Mouse (Mus musculus): ENCODE data around the gene Gm10188. TPM values are rescaled to one million over a fixed set of nuclear protein-coding genes. Genes with fewer than 3 reads are reported as not detected.

The Gm10188 gene
- polyA plus RNA-seq, 1 experiment from 2014 or later, result not detected

GRCm38 (mm10) chr1:132261058-132261457 lies 31.5 kb upstream of the Gm10188 start:
- Histone ChIP-seq H3K4me1 (replicated peaks) (no peaks in the 10 kb centered on the region), H3K36me3 (no peaks in the 10 kb centered on the region)

GRCm38 (mm10) chr1:132260331-132260730 lies 30.8 kb upstream of the Gm10188 start:
- Histone ChIP-seq H3K9ac (no peak overlapping the region), H3K9me3 (replicated peaks) (no peaks in the 10 kb centered on the region; the same call in 1 of the 2 replicates), H3K27me3 (no peaks in the 10 kb centered on the region), H3K4me1 (replicated peaks) (no peaks in the 10 kb centered on the region), H3K4me2 (no peak overlapping the region), H3K4me3 (no peak overlapping the region), H3K36me3 (no peaks in the 10 kb centered on the region), H3K27ac (no peak overlapping the region)
- 76% methylated on average over 1 of the region's 1 CpGs for WGBS
- ATAC-seq (replicated peaks; ENCODE audit: insufficient number of reproducible peaks, insufficient read depth, low FRiP score, low read depth), result no peak

More at GRCm38 (mm10) chr1:132261058-132261457, 31.5 kb upstream of the Gm10188 start:
- no peak overlapping the region for H3K9ac ChIP-seq
- H3K27ac ChIP-seq, result no peak overlapping the region
- H3K9me3 ChIP-seq (replicated peaks), result no peaks in the 10 kb centered on the region; the same call in 1 of the 2 replicates
- WGBS, result 63% methylated on average over 5 of the region's 5 CpGs
- H3K4me3 ChIP-seq, result no peak overlapping the region
- no peaks in the 10 kb centered on the region for H3K27me3 ChIP-seq
- ATAC-seq (replicated peaks; ENCODE audit: insufficient number of reproducible peaks, insufficient read depth, low FRiP score, low read depth), result no peak
- H3K4me2 ChIP-seq, result no peak overlapping the region

GRCm38 (mm10) chr1:132254467-132254866 lies 24.9 kb upstream of the Gm10188 start:
- Histone ChIP-seq H3K9me3 (replicated peaks) (no peaks in the 10 kb centered on the region; the same call in 1 of the 2 replicates), H3K27ac (no peak overlapping the region), H3K36me3 (no peaks in the 10 kb centered on the region), H3K4me2 (no peak overlapping the region), H3K4me3 (no peak overlapping the region), H3K9ac (no peak overlapping the region), H3K27me3 (no peaks in the 10 kb centered on the region), H3K4me1 (replicated peaks) (no peaks in the 10 kb centered on the region)
- no peak for ATAC-seq (replicated peaks; ENCODE audit: insufficient number of reproducible peaks, insufficient read depth, low FRiP score, low read depth)
- 76% methylated on average over 6 of the region's 6 CpGs for WGBS

- Histone ChIP-seq H3K4me3 (no peak overlapping the region), H3K4me1 (replicated peaks) (no peaks in the 10 kb centered on the region), H3K36me3 (no peaks in the 10 kb centered on the region), H3K27ac (no peak overlapping the region), H3K4me2 (no peak overlapping the region), H3K9ac (no peak overlapping the region), H3K9me3 (replicated peaks) (no peaks in the 10 kb centered on the region), H3K27me3 (no peaks in the 10 kb centered on the region)
- no peak for ATAC-seq (replicated peaks; ENCODE audit: insufficient number of reproducible peaks, insufficient read depth, low FRiP score, low read depth)
- WGBS, result 85% methylated on average over 4 of the region's 4 CpGs
Observed at GRCm38 (mm10) chr1:132246641-132247040, 17.1 kb upstream of the Gm10188 start.

- Histone ChIP-seq H3K27me3 (no peaks in the 10 kb centered on the region), H3K4me2 (no peak overlapping the region), H3K9ac (no peak overlapping the region), H3K27ac (no peak overlapping the region), H3K4me3 (no peak overlapping the region), H3K36me3 (no peaks in the 10 kb centered on the region), H3K9me3 (replicated peaks) (no peaks in the 10 kb centered on the region), H3K4me1 (replicated peaks) (no peaks in the 10 kb centered on the region)
- ATAC-seq (replicated peaks; ENCODE audit: insufficient number of reproducible peaks, insufficient read depth, low FRiP score, low read depth), result no peak
- WGBS, result 26% methylated on average over 6 of the region's 6 CpGs
Observed at GRCm38 (mm10) chr1:132246137-132246536, 16.6 kb upstream of the Gm10188 start.

GRCm38 (mm10) chr1:132245010-132245409 lies 15.4 kb upstream of the Gm10188 start:
- no peak for ATAC-seq (replicated peaks; ENCODE audit: insufficient number of reproducible peaks, insufficient read depth, low FRiP score, low read depth)
- WGBS, result 62% methylated on average over 5 of the region's 5 CpGs
- H3K36me3 ChIP-seq, result no peaks in the 10 kb centered on the region

GRCm38 (mm10) chr1:132237585-132238159 lies 8.1 kb upstream of the Gm10188 start:
- Histone ChIP-seq H3K9me3 (replicated peaks) (no peaks in the 10 kb centered on the region), H3K27me3 (peaks cover 33% of the 10 kb centered on the region), H3K9ac (no peak overlapping the region), H3K4me1 (replicated peaks) (no peaks in the 10 kb centered on the region), H3K4me3 (no peak overlapping the region), H3K4me2 (no peak overlapping the region), H3K27ac (no peak overlapping the region), H3K36me3 (no peaks in the 10 kb centered on the region)
- no peak for ATAC-seq (replicated peaks; ENCODE audit: insufficient number of reproducible peaks, insufficient read depth, low FRiP score, low read depth)
- WGBS, result 18% methylated on average over 6 of the region's 6 CpGs

More at GRCm38 (mm10) chr1:132245010-132245409, 15.4 kb upstream of the Gm10188 start:
- Histone ChIP-seq H3K9me3 (replicated peaks) (no peaks in the 10 kb centered on the region), H3K4me3 (no peak overlapping the region), H3K4me2 (no peak overlapping the region), H3K27me3 (no peaks in the 10 kb centered on the region; the same call in 1 of the 2 replicates), H3K4me1 (replicated peaks) (no peaks in the 10 kb centered on the region), H3K9ac (no peak overlapping the region), H3K27ac (no peak overlapping the region)

- H3K27ac ChIP-seq, result no peak overlapping the region
- H3K4me2 ChIP-seq, result no peak overlapping the region
- H3K4me1 ChIP-seq (replicated peaks), result no peaks in the 10 kb centered on the region
- no peak overlapping the region for H3K4me3 ChIP-seq
- H3K9me3 ChIP-seq (replicated peaks), result no peaks in the 10 kb centered on the region
- WGBS, result 58% methylated on average over 9 of the region's 9 CpGs
- no peak for ATAC-seq (replicated peaks; ENCODE audit: insufficient number of reproducible peaks, insufficient read depth, low FRiP score, low read depth)
- H3K27me3 ChIP-seq, result peaks cover 35% of the 10 kb centered on the region
- H3K36me3 ChIP-seq, result no peaks in the 10 kb centered on the region
- H3K9ac ChIP-seq, result no peak overlapping the region
Observed at GRCm38 (mm10) chr1:132234757-132235273, 5.2 kb upstream of the Gm10188 start.

GRCm38 (mm10) chr1:132233566-132233965 lies 4.0 kb upstream of the Gm10188 start:
- Histone ChIP-seq H3K27me3 (peaks cover 31% of the 10 kb centered on the region), H3K27ac (no peak overlapping the region)

GRCm38 (mm10) chr1:132231470-132232274 lies 2.1 kb upstream of the Gm10188 start:
- 52% methylated on average over 7 of the region's 7 CpGs for whole genome bisulfite sequencing
- H3K9ac ChIP-seq, result no peak overlapping the region
- no peaks in the 10 kb centered on the region for H3K36me3 ChIP-seq
- no peak overlapping the region for H3K4me2 ChIP-seq
- no peak overlapping the region for H3K4me3 ChIP-seq
- H3K9me3 ChIP-seq (replicated peaks), result no peaks in the 10 kb centered on the region
- no peak overlapping the region for H3K27ac ChIP-seq
- no peaks in the 10 kb centered on the region for H3K4me1 ChIP-seq (replicated peaks)
- peaks cover 30% of the 10 kb centered on the region for H3K27me3 ChIP-seq
- ATAC-seq (replicated peaks; ENCODE audit: insufficient number of reproducible peaks, insufficient read depth, low FRiP score, low read depth), result no peak

More at GRCm38 (mm10) chr1:132233566-132233965, 4.0 kb upstream of the Gm10188 start:
- Histone ChIP-seq H3K9ac (no peak overlapping the region), H3K4me3 (no peak overlapping the region), H3K4me2 (no peak overlapping the region), H3K4me1 (replicated peaks) (no peaks in the 10 kb centered on the region), H3K36me3 (no peaks in the 10 kb centered on the region), H3K9me3 (replicated peaks) (no peaks in the 10 kb centered on the region)
- ATAC-seq (replicated peaks; ENCODE audit: insufficient number of reproducible peaks, insufficient read depth, low FRiP score, low read depth), result no peak
- 19% methylated on average over 12 of the region's 12 CpGs for WGBS

GRCm38 (mm10) chr1:132226297-132227080 lies 3.1 kb downstream of the Gm10188 start:
- no peak for ATAC-seq (replicated peaks; ENCODE audit: insufficient number of reproducible peaks, insufficient read depth, low FRiP score, low read depth)
- H3K9ac ChIP-seq, result no peak overlapping the region
- no peak overlapping the region for H3K4me3 ChIP-seq
- H3K4me2 ChIP-seq, result no peak overlapping the region
- no peaks in the 10 kb centered on the region for H3K9me3 ChIP-seq (replicated peaks)
- peaks cover 7% of the 10 kb centered on the region for H3K27me3 ChIP-seq
- no peak overlapping the region for H3K27ac ChIP-seq
- no peaks in the 10 kb centered on the region for H3K36me3 ChIP-seq
- 76% methylated on average over 11 of the region's 13 CpGs for WGBS
- H3K4me1 ChIP-seq (replicated peaks), result no peaks in the 10 kb centered on the region
